Mouse (Mus musculus): ENCODE data around the gene Nr1h4. TPM values are rescaled to one million over a fixed set of nuclear protein-coding genes. Genes with fewer than 3 reads are reported as not detected.

The Nr1h4 gene
- total RNA-seq, 1 experiment from 2014 or later = 38.1 TPM

DNA sequence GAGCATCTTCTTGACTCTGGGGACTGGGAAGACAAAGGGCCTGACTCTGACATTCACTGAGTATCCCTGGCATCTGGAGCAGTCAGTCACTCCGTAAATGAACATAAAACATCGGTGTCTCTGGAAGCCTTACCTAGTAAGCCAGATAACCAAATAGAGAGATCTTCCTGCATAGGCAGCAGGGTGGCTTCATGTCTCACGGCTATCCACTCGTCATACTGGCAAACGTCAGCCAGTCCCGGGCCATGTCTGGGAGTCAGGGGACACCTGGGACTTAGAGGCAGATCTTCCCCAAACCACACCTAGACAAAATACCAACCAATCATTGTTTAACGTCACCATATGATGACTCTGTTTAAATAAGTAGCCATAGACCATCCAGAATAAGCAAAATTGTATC is 102.6 kb downstream of the Nr1h4 start:
- no peak for DNase-seq

DNA sequence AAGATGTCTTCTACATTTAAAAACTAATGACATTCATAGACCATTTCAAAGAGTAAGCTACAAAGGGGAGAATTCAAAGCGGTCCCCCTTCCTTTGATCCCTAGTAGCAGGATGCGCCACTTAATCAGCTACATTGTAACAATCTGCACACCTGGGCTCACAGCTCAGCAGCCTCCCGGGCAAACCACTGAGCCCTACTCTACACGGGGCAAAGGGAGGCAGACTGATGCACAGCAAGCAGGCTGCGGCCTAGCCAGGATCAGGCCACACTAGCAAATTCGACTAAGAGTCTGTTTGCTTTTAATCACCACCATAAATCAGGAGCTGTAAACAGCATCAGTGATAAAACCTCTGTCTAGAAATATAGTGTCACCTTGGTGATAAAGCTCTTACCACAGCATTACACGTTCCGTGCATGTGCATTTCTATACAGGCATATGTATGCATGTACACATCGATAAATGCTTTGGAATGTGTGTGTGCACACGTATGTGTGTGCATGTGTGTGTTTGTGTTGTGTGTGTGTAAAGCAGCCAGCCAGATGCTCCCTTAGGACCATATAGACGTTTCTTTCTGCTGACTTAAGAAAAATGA is 108.5 kb downstream of the Nr1h4 start:
- DNase-seq = no peak

DNA sequence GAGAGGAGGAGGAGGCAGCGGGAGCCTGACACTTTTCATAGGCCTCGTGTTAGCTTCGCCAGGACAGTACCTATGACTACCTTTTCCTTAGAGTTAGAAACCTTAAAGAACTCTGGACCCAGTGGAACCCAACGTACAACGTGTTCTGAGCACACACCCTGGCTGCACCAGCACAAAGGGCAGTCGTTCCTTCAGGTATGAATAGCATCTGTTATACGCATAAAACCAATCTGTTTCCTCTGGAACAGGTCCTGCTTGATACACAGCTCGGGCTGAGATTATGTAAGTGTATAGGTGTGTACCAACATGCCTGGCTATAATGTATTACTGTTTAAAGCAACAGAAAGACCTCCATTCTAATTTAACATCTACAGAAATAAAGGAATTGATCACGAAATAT is 109.2 kb downstream of the Nr1h4 start:
- DNase-seq = no peak

DNA sequence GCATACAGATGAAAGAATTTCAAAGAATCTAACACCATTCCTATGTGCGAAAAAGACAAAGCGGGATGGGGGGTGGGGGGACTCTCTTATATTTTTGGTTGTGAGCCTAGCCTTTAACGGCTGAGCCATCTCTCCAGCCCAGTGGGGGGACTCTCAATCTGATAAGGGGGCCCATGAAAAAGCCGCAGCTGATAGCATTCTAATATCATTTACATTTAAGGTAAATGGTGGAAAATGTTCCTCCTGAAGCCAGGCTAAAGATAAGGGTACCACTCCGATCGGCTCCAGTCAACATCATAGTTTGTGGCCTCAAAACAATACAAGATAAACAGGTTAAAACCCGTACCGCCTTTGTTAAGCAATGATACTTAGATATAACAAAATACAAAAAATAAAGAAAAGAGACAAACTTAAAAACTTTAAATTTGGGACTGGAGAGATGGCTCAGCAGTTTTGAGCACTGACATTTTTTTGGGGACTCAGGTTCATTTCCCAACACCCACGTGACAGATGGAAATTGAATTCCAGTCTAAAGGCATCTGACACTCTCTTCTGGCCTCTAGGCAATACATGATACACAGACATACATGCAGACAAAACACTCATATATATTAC is 110.1 kb downstream of the Nr1h4 start:
- no peak for DNase-seq

DNA sequence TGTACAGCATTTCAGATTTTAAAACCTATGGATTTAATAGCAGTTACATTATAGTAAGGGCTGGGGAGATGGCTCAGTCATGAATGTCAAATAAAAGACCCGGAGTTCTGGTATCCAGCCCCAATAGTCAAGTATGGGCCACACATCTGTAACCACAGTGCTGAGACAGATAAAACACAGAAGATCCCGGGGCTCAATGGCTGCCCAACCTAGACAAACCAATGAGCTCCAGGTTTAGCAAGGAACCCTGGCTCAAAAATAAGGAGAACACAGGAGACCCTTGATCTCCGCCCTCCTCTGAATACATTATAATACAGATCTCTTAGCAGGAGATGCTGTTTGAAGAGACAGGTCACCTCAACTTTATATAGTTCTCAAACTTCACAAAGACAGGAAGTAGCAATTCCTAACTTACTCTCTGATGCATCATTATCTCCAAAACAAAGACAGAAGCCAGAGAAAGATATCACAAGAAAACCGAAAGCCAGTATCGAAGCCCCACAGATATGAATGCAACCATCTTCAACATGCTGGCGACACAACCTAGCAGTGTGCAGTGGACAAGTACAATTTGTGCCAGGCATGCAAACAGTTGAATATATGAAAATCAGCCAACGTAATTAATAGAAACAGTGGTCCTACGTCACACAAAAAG is 110.8 kb downstream of the Nr1h4 start:
- no peak for DNase-seq

DNA sequence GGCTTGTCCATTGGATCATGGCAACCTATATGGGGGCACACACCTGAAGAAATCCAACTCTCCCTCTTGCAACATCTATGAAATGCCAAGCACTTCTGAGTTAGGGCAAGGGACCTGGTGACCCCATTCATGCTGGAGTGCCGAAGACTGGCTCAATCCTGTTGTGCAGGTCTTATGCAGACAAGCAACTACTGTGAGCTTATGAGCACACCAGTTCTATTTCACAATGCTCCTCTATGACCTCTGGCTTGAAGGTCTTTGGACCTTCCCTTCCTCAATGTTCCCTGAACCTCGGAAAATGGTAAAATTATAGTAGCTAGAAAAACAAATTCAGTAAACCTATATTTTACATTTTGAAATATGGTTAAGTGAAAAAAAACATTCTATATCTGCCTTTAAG is 115.4 kb downstream of the Nr1h4 start:
- no peak for DNase-seq

DNA sequence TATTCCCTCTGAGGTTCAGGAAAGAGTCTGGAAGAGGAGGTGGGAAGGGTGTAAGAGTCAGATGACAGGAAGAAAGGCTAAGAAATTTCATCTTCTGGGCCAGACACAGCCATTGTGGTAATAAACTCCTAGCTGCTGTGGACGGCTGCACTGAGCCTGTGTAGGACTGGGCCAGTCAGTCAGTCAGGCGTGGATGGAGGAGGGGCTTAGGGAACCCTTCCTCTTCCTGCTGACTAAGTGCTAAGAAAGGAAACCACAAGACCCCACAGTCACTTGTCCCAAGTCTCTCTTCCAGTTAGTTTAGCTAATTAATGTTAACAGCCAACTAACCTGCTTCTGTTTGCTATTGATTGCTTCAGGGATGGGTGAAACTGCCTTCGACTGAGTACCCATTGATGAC is 117.9 kb downstream of the Nr1h4 start:
- no peak for DNase-seq

DNA sequence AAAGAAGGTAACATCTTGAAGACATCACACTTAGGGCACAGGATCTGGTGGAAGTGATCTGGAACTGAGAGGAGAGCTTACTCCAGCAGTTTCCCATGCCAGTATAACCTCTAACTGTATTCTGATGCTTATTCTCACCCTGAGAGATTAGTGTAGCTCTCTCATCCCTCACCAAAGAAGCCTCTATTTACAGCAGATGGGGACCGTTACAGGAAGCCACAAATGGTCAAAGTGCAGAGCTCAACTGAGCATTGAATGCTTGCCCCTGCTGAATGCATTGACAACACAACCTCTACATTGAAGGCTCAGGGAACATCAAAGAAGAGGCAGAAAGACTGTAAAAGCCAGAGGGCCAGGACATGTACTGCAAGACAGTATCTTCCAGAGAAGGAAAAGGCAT is 125.8 kb downstream of the Nr1h4 start:
- DNase-seq = no peak

DNA sequence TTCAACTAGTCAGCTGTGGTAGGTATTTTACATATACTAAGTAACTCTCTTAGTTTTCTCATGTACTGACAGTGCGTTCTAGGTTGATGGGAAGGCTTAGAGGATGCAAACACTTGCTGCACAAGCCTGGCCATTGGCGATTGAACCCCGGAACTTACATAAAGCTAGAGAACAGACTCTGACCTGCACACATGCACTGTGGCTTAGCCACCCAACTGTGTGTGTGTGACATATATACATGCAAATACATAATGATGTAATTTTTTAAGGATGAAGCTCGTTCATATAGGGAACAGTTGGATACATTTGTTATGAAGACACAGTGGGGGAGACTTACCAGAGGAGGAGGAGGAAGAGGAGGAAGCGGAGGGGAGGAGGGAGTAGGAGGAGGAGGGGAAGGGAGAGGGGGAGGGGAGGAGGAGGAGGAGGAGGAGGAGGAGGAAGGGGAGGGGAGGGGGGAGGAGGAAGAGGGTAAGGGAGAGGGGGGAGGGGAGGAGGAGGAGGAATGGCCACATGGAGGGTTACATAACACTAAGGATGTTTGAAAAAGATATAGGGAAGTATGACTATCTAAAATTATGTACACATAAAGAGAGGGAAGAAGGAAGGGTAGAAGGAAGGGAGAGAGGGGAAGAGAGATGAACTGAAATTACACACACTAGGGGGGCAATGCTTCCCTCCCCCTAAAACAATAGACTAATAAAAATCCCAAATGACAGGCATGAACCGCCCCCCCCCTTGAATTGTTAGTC is 126.5 kb downstream of the Nr1h4 start:
- DNase-seq = no peak

DNA sequence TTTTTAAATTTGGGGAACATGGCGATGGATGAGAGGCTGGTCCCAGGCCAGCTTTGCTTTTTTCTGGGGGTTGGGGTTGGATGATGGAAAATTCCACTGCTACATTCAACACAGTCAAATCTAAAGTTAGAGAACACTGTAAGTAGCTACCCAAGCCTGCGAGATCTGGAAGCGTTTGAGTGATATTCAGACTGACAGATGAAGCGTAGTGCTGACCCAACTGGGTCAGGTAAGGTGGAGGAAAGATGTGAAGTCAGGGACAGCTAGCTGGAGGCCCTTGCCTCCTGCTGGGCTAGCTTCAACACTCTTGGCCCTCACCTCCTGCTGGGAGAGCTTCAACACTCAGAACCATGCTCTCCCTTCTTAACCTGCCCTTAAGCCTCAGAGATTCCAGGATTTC is 128.4 kb downstream of the Nr1h4 start:
- DNase-seq = no peak

Other genes with a start within 250 kb of the Nr1h4 start
- gene Ano4, start 188.8 kb downstream of the Nr1h4 start, total RNA-seq (2021) = 0.58 and 2.1 TPM in 2 replicates
- 4.5 and 8.0 TPM in 2 replicates for gene Gas2l3, start 89.6 kb downstream of the Nr1h4 start, total RNA-seq (2021)
- 0.21 TPM in 1 of 2 replicates, not detected in the other for gene Slc17a8, start 87.7 kb upstream of the Nr1h4 start, total RNA-seq (2021)
- 50.0 and 54.0 TPM in 2 replicates for gene Scyl2, start 152.7 kb upstream of the Nr1h4 start, total RNA-seq (2021)
- gene Actr6, start 198.7 kb upstream of the Nr1h4 start, total RNA-seq (2021) = 18.0 and 21.0 TPM in 2 replicates
- 92.7 and 129 TPM in 2 replicates for gene Uhrf1bp1l, start 211.4 kb upstream of the Nr1h4 start, total RNA-seq (2021)